Mouse (Mus musculus) small intestine, adult 2 months (tissue): ENCODE results near the gene Cacna1d.

Source experiments
- CTCF ChIP-seq: fragments of 200-500 bp; IDR thresholded peaks from 2 replicates; pipeline ENCODE4 v1.5.1; 2012; ENCODE audit warnings: low read depth, mild to moderate bottlenecking, control low read depth, inconsistent platforms, low read length, moderate library complexity, mixed read lengths; ENCODE audit not compliant: insufficient replicate concordance, insufficient read length; ENCODE audit errors: extremely low read depth
- POLR2A ChIP-seq: fragments of 200-500 bp; IDR thresholded peaks from 2 replicates; pipeline ENCODE4 v1.6.1; 2012; ENCODE audit warnings: low read depth, mild to moderate bottlenecking, control low read depth, inconsistent platforms, low read length, moderate library complexity

- TF ChIP-seq POLR2A (no peak), CTCF (no peak)
These were observed 355.9 kb downstream of the Cacna1d start for GRCm38 (mm10) chr14:30135351-30135750.
